Mouse (Mus musculus): ENCODE data around the gene Teddm2. TPM values are rescaled to one million over a fixed set of nuclear protein-coding genes. Genes with fewer than 3 reads are reported as not detected.

The Teddm2 gene
- 0.34 TPM for polyA plus RNA-seq (2014; fragmentation: Illumina TruSeq; extraction: RNeasy Lipid Tissue Mini Kit (QIAGEN cat#74804); ENCODE audit: low read depth, low replicate concordance)

GRCm38 (mm10) chr1:153899731-153900380 is at the start of gene Teddm2, which contains the start of gene Glul:
TSS of gene Teddm2 (minus strand) at chr1:153900228.
TSS of gene Glul (plus strand) at chr1:153899944.

DNA sequence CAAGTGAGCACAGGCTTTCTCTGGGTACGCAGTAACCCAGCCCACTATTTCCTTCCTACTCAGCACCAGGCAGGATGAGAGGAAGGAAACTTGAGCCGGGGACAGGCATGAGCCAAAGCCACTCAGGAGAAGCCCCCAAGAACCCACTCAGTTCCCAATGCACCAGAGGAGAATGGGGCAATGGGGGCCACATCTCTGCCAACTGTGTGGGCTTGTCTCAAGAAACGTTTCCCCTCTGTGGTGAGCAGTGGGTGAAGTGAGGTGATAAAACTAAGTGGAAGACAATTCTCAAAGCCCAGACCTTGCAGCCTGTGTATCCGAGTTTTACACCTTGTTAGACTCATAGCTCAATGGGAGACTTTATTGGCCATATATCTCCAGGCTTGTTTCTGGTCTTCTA is 8.6 kb downstream of the Teddm2 start, which contains the start of gene Teddm1a:
Gene Teddm1a (plus strand): TSS at position 301 of the 400 bp plus-strand sequence.

DNA sequence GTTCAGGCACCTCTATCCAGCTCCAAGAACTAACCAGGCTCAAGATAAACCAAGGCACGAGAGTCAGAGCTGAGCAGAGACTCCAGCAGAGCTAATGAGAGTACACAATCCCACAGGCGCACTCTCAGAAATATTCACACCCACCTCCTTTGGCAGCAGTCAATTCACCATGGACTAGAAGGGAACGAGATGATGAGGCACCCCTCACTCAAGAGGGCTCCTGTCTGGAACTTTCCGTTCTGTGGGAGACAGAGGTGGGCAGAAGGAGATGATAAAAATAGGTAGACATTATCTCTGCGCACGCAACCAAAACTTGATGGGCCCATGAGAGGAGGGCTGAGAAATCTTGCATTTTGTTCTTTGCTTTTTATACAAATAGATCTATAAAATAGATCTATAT is 26.0 kb downstream of the Teddm2 start, which contains the start of gene Teddm1b:
Gene Teddm1b (plus strand): TSS at position 301 of the 400 bp plus-strand sequence.

DNA sequence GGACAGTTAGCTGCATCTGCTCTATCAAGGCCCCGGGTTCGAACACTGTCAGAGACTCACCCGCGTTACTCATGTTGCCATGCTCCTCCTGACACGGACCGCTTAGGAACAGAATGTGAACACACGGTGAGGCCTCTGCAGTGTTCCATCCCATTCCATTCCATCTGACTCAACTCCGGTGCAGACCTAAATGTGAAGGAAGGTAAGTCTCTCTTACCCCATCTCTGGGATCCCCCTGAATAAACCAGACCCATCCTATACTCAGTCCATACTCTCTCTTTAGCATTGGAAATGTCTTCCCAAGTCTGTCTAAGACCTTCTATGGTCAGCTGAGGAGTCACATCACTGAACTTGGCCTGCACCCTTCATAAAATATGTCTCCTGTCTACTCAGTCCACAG is 56.0 kb downstream of the Teddm2 start, which contains the start of gene Rgsl1:
Gene Rgsl1 (minus strand): TSS at position 101 of the 400 bp plus-strand sequence.

Other genes with a start within 250 kb of the Teddm2 start
- not detected for gene Rgs8, start 247.2 kb downstream of the Teddm2 start, polyA plus RNA-seq (2014; fragmentation: Illumina TruSeq; extraction: RNeasy Lipid Tissue Mini Kit (QIAGEN cat#74804); ENCODE audit: low read depth, low replicate concordance)
- gene Rgs16, start 159.9 kb downstream of the Teddm2 start, polyA plus RNA-seq (2014; fragmentation: Illumina TruSeq; extraction: RNeasy Lipid Tissue Mini Kit (QIAGEN cat#74804); ENCODE audit: low read depth, low replicate concordance), result 2.5 TPM
- 3.8 TPM for gene Rnasel, start 150.8 kb downstream of the Teddm2 start, polyA plus RNA-seq (2014; fragmentation: Illumina TruSeq; extraction: RNeasy Lipid Tissue Mini Kit (QIAGEN cat#74804); ENCODE audit: low read depth, low replicate concordance)
- gene Rgsl1, start 56.1 kb downstream of the Teddm2 start, polyA plus RNA-seq (2014; fragmentation: Illumina TruSeq; extraction: RNeasy Lipid Tissue Mini Kit (QIAGEN cat#74804); ENCODE audit: low read depth, low replicate concordance), result not detected
- 0.53 TPM for gene Teddm1b, start 25.9 kb downstream of the Teddm2 start, polyA plus RNA-seq (2014; fragmentation: Illumina TruSeq; extraction: RNeasy Lipid Tissue Mini Kit (QIAGEN cat#74804); ENCODE audit: low read depth, low replicate concordance)
- not detected for gene Teddm1a, start 8.5 kb downstream of the Teddm2 start, polyA plus RNA-seq (2014; fragmentation: Illumina TruSeq; extraction: RNeasy Lipid Tissue Mini Kit (QIAGEN cat#74804); ENCODE audit: low read depth, low replicate concordance)
- gene Glul, start 284 bp downstream of the Teddm2 start, polyA plus RNA-seq (2014; fragmentation: Illumina TruSeq; extraction: RNeasy Lipid Tissue Mini Kit (QIAGEN cat#74804); ENCODE audit: low read depth, low replicate concordance), result 660 TPM